Mouse (Mus musculus): ENCODE results near the gene Amd1.

The Amd1 gene

DNA sequence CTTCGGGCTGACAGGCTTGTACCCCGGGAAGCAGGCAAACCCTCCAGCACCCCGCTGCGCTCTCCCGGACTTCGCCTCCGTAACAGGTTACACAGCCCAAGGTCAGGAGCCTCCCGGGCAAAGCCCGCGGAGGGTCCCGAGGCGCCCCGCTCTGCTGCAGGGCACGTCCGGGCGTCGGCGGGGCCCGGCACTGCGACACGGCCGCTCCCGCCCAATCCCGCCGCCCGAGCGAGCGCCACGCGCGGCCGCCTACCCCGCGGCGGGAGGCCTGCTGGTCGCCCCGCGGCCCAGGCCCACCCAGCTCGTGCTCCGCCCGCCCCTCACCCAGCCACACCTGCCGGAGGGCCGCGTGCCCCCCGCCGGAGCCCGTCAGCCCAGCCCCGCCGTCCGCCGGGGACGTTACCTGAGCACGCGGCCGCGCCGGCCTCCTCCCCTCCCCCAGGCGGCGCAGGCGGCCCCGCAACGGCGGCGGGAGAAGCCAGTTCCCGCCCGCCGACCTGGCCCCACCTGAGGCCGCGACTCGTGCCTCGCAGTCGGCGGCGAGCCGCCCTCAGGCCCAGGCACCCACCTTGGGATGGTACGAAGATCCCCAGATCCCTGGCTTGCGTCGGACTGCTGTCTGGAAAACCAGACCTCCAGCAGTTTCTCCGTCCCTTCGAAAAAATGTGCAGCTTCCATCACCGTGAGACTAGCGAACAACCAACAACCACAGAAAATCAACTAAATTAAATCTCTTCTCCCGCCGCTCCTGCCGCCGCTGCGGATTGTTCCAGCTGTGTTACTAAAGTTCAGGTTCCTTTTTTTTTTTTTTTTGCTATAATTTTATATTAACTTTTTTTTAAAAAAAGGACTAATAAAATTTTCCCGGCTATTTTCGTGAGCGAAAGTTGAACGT lies 558 bp downstream of the Amd1 start:
- peak; percentile 14 to 41 for DNase-seq (ENCODE audit: low spot score in 2 of 2)

DNA sequence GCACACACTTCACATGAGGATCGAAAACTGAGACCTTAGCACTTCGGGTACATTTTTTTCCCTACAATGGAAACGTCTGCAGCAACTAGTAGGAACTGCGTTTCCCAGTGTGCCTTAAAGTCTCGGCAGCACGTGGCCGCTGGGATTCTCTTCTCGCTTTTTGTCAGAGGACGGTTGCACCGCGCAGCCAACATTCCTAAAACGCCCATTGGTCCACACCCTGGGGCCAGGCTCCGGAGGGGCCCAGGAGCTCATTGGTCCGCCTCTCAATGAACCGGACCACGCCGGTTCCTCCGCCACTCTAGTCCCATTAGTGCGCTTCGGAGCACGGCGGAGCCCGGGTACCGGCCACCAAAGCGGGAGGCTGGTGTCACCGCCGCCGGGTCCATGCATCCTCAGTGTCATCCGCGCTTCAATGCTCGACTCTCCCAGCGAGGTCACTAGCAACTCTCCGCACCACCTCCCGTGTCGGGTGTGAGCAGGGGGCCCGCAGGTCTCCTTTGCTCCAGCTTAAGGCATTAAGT lies 1.3 kb downstream of the Amd1 start:
- peak; percentile 71 to 83 for DNase-seq (ENCODE audit: low spot score in 2 of 2)

DNA sequence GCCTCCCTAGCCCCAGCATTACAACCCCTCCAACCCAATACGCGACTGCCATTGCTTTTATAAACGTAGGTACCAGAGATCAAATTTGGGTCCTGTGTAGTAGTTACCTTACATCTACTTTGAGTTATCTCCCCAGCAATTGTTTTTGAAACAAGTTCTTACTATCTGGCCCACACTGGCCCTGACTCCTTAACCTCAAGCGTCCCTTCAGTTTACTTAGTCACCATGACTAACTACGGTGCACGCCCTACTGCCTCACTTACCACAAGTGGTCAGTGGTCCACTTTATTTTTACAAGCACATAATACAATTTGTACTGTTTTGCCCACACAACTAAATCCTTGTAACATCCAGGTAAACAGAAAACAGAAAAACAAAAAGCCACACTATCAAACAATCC lies 9.3 kb downstream of the Amd1 start:
- no peak for DNase-seq (ENCODE audit: low spot score in 2 of 2)

DNA sequence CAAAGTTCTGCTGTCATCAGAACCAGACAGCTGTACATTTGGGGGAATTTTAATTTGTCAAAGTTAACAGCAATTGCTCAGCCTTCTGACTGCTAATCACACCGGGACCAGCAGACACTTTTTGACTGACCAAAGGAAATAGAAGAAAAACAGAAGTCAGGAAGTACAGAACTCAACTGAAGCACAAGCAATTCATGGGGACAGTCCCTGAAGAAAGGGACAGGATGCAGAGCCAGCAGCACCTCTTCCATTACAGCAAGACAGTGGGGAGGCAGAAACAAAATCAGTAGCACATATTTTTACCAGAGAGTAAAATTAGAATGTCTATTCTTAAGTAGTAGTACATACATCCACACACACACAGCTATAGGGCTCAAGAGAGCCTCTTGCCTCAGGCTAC lies 15.2 kb downstream of the Amd1 start:
- DNase-seq (ENCODE audit: low spot score in 2 of 2) = no peak

DNA sequence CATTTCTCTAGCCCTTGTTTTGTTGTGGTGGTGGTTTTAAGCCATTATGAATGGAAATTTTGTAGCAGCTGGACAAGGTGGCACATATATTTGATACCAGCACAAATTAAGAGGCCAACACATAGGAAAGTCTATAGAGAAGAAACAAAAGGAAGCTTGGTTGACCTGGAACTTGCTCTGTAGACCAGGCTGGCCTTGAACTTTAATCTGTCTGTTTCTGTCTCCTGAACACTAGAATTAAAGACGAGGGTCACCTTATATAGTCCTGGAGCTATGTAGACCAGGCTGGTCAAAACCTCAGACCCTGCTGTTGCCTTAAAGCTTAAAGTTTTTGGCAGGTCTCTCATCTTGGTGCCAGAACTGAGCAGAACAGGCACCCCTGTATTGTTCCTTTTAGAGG lies 16.4 kb downstream of the Amd1 start:
- DNase-seq (ENCODE audit: low spot score in 2 of 2) = no peak

DNA sequence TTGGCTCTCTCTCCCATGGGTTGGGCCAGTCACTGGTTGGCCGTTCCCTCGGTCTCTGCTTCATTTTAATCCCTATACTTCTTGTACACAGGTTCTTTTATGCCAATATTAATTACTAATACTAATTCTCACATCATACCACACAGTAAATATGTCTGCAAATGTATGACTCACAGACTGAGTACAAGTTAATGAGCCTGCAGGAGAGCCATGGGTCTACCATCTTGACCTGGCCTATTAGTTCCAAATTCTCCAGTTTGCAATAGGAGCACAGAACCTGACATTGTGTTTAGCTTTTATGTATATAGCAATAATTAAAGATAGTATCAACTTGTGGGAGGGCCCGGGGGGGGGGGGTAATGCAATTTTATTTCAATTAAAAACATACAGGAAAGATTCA lies 17.0 kb downstream of the Amd1 start:
- DNase-seq (ENCODE audit: low spot score in 2 of 2) = no peak

DNA sequence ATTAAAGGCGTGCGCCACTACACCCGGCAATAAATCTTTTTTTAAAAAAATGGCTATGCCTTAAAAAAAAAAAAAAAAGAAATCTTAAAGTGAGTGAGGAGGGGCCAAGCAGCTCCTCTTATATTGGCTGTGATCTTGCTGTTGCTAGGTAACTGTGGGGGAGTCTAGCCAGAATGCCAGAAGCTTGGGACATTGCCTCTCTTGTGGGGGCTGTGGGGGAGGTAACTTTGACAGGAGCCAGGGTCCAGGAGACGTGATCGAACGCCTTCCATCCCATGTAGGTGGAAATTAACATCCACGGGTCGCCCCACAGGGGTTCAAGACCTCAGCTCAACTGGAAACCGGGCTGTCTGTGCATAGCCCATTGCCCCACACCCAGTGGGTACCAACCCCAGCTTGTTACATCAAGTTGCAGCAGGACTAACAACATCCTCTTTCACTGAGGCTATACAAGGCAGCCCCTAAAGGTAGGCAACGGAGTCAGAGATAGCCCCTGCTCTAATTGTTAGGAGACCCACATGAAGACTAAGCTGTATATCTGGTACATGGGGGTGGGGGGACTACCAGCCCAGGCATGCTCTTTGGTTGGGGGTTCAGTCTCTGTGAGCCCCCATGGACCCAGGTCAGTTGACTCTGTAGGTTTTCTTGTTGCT lies 17.7 kb downstream of the Amd1 start:
- DNase-seq (ENCODE audit: low spot score in 2 of 2) = no peak

DNA sequence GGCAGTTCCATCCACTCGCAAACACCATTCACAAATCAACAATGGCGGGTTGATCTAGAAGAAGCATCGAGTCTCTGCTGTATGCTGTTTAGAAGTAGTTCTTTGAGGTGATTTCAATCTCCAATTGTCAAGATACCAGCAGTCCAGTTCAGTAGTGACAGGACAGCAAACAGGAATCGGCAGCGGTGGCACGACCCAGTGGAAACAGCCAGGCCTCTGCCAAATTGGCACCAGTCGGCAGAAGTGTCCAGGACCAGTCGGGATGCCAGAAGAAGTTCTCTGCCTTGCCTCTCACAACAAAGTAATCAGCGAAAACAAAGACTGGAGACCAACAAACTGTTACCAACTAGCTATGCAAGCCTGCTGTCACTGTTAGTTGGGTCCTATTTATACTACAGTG lies 18.4 kb downstream of the Amd1 start:
- no peak for DNase-seq (ENCODE audit: low spot score in 2 of 2)

DNA sequence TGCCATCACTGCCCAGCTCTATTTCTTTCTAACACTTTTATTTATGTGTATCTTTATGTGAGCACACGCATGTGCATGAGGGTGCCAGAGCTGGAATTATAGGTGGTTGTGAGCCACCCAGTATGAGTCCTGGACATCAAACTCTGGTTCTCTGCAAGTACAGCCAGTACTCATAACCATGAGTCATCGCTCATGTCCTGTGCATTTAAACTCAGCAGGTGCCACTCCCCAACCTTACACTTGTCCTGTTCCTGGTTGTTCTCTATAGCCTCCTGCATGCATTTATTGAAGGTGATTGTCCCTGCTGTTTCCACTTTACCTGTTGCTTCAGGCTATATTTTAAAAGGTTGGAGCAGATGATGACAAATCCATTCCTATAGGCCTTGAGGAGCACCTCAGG lies 20.4 kb downstream of the Amd1 start:
- no peak for DNase-seq (ENCODE audit: low spot score in 2 of 2)

DNA sequence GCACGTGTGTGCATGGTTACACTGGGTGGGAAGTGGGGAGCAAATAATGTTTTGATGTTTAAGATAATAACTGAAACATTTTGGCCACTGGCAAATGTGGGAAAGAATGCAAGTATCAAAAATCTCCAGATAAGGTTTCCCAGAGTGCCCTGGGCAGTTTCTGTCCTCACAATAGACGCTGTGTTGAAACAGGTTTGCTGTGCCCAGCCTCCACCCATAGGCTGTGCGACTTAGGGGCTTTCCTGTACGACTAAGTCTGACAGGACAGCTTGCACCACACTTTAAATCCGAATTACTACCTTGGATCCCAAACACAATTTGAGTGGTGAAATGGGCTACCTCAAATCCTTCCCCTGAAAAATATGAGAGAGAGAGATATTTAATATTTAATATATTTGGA lies 23.7 kb downstream of the Amd1 start:
- no peak for DNase-seq (ENCODE audit: low spot score in 2 of 2)

DNA sequence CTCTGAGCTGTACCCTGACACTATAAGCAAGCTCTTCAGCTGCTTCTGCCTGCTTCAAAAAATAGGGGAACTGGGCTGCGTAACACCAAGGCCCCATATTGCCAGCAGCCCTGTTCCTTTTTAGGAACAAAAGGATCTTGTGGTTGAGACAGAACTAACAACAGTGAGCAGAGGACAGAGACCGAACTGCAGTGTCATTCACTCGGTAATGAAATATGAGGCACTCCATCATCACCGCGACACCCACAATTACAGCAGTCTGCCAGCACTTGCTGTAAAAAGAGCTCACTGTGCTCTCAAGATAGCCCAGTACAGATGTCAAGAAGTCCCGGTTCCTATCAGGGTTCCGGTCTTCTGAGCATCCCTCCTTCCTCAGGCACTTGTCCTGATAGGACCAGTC lies 26.0 kb downstream of the Amd1 start:
- no peak for DNase-seq (ENCODE audit: low spot score in 2 of 2)

DNA sequence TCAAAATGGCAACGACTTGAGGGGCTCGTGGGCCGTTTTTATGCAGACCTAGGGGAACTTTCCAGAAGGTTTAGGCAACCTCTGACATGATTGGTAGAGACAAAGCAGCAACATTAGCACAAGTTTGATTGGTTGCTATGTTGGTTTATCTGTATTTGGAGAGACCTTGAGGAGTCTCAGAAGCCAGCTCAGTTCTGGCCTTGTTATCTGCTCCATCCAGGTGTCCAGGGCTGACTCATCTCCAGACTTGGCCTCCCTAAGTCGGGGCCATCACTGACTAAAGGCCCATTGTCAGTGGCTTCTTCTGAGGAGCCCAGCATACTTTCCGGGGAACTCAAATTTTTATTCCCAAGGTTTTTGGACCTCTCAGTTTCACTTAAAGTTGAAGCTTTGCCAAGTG lies 28.0 kb downstream of the Amd1 start:
- DNase-seq (ENCODE audit: low spot score in 2 of 2) = no peak

DNA sequence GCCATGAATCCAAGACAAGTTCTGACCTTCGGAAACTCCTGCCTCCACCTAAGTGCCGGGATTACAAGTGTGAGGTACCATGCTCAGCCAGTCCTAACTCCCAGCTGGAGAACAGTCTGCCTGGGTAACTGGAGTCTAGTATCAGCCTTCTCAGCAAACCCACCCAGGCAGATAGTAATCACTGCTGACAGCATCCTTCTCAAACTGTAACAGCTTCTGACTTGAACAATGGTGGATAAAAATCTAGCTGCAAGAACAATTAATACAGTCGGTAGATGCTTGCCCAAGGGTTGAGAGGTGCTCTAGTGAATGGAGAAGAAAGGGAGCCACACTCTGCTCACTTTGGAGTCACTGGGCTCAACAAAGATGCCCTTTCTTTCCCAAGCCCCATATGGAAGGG lies 30.8 kb downstream of the Amd1 start:
- no peak for DNase-seq (ENCODE audit: low spot score in 2 of 2)

DNA sequence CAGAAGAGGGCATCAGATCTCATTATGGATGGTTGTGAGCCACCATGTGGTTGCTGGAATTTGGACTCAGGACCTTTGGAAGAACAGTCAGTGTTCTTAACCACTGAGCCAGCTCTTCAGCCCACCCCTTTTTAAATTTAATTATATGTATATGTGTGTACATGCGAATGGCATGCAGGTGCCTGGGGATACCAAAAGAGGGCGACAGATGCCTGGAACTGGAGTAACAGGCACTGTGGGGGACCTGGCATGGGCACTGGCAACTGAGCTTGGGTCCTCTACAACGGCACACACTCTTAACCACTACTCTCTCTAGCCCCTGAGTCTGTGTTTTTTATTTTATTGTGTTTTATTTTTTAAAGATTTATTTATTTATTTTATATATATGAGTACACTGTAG lies 37.1 kb downstream of the Amd1 start:
- DNase-seq (ENCODE audit: low spot score in 2 of 2) = no peak

DNA sequence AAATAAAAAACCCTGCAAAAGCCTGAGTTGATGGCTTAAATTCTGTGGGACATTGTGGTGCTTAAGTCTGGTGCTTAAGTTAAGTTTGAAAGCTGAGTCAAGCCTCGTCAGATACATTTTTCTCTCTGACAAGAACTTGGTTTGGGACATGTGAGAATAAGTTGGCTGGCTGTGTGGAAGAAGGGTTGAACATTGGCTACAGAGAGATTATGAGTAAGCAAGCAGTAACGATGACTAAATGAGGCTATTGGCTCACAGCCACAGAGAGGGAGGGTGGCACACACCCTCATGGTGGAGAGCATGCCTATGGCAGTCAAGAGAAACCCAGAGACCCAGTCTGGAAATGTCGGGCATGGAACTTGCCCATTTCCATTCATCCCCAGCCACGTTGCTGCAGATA lies 38.3 kb downstream of the Amd1 start:
- peak; percentile 35 to 39 for DNase-seq (ENCODE audit: low spot score in 2 of 2)

DNA sequence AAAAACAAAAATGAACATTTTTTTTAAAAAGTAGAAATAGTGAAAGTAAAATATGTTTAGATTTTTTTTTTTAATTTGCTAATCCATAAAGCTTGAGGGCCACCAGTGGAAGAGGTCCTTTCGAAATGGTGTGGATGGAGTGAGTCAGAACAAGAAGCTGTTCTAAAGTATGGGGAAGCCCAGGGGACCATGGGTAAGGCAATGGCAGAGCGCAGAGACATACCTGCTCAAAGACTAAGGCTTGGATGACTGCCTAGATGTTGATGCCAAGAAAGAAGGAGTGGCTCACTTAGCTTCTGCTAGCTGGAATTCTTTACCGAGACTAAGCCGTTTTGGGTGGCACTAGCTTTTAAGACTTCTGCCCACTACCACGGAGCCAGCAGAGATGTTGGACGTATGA lies 39.8 kb downstream of the Amd1 start:
- no peak for DNase-seq (ENCODE audit: low spot score in 2 of 2)

DNA sequence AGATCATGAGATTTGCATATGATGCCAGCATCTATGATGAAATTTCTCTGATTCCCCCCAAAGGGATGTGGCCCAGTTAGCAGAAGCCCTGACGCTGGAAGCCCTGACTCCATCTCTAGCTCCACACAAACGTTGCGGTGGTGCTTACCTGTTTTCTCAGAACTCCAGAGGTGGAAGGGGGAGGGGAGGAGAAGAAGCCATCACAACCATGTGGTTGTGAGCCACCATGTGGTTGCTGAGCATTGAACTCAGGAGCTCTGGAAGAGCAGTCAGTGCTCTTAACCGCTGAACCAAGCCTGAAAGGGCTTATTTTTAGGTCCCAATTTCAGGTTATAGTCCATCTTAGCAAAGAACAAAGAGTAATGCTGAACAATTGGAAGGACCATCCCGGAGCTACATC lies 41.7 kb downstream of the Amd1 start:
- no peak for DNase-seq (ENCODE audit: low spot score in 2 of 2)

DNA sequence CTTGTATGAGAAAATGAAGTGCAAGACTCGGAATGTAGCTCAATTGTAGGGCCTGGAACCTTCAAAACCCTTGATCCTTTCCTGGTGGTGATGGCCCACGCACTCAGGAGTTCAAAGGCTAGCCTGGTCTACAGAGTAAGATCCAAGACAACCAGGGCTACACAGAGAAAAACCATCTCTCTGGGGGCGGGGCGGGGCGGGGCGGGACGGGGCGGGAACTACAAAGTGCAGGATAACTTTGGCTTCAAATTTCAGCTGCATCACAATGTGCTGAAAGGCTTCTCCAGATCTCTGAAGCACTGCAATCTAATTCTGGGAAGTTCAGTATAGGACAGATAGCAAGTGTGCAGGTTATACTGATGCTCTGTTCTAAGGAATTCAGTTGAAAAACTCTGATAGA lies 42.4 kb downstream of the Amd1 start:
- no peak for DNase-seq (ENCODE audit: low spot score in 2 of 2)

DNA sequence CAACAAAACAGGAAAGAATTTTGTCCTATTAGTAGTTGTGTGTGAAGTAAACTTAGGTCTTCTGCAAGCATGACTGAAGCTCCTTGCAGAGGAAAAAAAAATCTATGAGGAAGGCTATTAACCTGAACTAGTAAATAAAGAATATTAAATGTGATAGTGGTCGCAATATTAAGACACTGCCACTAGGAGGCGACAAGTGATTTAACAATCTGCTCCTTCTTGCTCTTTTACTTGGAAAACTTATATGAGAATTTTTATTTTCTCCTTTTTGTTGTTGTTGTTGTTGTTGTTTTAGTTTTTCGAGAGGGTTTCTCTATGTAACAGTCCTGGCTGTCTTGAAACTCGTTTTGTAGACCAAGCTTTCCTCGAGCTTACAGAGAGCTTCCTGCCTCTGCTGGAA lies 43.0 kb downstream of the Amd1 start:
- no peak for DNase-seq (ENCODE audit: low spot score in 2 of 2)

DNA sequence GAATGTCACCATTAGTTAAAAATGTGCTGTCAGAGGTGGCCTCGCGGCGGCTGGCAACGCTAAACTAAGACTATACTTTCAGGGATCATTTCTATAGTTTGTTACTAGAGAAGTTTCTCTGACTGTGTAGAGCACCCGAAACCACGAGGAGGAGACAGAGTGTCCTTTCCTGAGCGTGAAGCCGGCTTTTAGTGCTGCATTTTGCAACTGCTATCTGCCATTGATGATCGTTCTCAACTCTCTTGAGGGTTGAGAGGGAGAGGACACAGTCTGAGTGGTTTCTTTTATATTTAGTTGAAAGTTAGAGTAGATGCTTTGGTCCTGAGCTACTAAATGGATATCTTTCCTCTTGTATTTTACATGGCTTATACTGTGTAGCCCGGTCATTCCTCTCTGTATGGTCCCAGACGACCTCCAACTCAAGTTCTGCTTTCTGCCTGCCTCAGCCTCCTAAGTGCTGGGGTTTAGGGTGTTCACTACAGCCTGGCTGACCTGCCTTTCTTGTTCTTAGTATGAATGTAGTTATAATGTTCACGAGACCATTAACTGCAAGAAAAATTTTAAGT lies 43.5 kb downstream of the Amd1 start:
- peak; percentile 41 to 65 for DNase-seq (ENCODE audit: low spot score in 2 of 2)

DNA sequence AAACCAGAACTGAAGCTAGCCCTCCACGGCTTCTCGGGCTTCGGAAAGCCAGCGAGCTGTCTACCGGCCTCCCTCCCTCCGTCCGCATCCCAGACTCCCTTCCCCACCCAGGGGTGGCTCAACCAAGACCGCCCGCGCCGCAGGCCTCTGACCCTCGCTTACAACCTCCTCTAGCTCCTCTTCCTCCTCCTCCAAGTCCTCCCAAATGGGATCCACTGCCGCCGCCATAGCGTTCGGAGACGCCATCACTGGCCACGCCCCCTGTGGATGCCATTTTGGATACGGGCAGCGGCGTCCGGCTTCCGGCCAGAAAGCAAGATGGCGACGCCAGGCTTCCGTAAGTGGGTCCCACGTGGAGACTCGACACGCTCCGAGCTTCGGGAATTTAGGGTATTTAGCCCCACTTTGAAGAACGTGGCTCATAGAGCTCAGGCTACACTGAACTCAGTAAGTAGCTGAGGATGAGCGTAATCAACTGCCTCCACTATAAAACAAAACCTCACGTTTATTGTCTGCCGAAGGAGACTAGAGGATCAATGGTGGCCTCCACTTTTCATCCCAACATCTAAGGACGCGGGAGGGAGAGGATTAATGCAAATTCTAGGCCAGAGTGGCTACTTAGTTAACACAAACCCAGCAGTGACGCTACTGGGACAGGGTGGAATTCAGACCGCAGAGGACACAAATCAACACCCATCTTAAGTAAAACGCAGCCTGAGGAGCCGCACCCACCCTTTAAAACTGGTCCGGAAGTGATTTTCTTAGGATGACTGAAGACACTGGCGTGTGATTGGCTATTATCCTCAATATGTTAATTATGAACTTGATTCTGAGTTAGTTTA lies 44.4 kb downstream of the Amd1 start, which contains the start of gene Gtf3c6:
Gene Gtf3c6 (minus strand): TSS at position 695 of the 842 bp plus-strand sequence.
- DNase-seq (ENCODE audit: low spot score in 2 of 2) = peak; percentile 92 to 93

DNA sequence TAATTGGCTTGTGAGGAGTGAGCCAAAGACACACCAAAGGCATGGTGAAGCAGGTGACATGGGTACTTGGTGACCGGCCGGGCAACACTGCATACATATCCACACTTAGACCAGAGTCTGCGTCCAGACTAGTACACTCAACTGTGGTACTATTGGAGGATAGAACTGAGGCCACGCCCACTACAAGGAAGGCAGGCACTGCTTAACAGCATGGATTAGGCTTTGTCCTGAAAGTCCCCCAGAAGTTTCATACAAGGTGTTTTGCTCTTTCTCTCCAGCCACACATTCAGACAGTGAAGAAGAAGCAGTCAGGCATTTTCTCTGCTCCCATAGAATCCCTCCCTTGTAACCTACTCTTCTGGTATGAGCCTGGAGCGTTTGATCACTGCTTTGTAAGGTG lies 45.3 kb downstream of the Amd1 start:
- peak; percentile 42 to 51 for DNase-seq (ENCODE audit: low spot score in 2 of 2)

Measured in urinary bladder, postnatal 36 days (tissue).